Mouse (Mus musculus): ENCODE measurements around the gene Gzmm.

The Gzmm gene

DNA sequence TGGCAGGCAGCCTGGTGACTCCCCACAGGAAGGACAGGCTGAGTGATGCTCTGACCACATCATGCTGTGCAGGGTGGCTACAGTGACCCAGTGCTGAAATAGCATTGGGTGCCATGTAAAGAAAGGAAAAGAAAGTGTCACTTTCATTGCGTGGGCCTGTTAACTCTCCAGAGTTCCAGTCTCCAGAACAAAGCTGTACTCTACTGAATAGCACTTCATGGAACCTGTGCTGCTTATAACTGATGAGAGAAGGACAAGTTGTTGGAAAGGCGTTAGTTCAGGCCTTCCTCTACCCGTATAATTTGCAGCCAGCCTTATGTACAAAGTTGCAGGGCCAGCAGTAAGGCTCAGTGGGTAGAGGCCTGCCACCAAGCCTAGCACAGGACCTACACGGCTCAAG is at the start of gene Gzmm:
Gene Gzmm, plus strand, starts transcription at position 301 of the 400 bp plus-strand sequence.
- no peak for DNase-seq (ENCODE audit: low read depth)

DNA sequence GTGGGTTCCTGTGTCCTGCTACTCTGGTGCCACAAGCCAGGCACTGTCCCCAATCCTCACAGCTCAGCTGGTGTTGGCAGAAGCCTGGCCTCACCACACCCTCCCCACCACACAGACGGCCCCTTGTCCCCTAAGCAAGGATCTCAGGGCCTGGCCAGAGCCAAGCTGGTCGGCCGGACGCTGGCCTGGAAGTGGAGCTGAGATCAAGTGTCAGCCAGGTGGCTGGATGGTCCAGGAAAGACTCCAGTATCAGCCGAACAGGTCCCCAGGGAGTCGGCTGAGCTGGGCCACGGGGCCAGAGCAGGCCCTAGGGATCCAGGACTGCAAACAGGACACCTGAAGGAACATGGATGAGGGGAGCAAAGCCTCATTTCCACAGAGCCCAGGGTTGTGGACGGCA is 43.1 kb upstream of the Gzmm start, which contains the start of gene Odf3l2:
Gene Odf3l2, minus strand, starts transcription at position 28 of the 400 bp plus-strand sequence.
- DNase-seq (ENCODE audit: low read depth) = no peak

DNA sequence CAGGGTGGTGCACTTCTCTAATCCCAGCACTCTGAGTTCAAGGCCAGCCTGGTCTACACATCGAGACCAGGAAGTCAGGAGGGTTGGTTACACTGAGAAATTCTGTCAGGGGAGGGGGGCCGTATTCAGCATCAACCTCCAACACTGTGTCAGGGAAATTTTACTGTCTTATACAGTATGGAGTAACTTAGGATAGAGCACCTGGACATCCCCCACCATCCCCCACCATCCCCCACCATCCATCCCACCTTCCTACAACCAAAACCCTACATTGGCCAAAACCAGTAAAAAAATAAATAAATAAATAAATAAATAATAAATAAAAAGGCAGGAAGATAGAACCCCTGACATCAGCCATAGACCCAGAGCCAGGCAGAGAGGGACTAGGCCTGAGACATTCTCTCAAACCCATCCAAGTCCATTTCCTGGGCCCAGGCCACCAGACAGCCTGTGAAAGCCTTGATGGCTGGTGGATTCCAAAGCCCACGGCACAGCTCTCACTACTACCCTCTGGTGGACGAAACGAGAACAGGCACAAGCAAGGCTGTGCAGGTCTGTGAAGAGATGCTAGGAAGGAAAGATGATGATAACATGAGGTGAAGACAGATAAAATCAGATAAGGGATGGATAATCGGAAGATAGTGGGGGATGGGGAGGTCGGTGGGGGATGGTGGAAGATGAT is 39.6 kb upstream of the Gzmm start:
- DNase-seq (ENCODE audit: low read depth) = peak; percentile 82

DNA sequence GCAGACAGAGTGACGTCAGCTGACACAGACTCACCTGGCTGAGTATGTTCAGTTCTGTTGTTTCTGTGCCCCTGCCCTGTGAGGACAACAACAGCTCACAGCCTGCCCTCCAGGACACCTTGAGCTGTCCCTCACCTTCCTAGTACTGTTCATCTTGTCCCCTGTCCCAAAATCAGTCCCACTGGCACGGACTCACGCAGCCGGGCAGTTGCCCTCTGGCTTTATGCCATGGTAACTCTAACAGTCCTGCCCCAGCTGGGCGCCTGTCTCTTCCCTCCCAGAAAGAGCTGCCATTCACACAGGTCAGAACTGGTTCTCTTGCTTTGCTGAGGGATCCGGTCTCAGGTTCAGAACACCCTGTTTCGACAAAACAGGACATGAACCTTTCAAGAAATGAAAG is 36.0 kb upstream of the Gzmm start:
- no peak for DNase-seq (ENCODE audit: low read depth)

DNA sequence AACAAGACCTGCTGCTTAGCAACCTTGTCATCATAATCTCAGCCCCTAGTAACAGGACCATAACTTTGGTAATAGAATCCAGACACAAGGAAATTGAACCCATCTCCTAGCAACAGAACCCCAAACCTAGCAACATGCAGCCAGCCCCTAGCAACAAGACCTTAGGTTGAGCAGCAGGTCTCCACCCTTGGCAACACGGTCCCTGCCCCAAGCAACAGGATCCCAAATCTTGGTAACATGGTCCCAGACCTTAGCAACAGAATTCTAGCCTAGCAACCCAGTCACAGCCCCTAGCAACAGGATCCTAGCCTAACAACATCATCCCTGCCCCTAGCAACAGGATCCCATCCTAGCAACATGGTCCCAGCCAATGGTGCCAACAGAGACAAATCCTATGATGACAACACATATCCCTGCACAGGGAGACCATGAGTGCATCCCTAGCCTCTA is 33.8 kb upstream of the Gzmm start:
- DNase-seq (ENCODE audit: low read depth) = no peak

DNA sequence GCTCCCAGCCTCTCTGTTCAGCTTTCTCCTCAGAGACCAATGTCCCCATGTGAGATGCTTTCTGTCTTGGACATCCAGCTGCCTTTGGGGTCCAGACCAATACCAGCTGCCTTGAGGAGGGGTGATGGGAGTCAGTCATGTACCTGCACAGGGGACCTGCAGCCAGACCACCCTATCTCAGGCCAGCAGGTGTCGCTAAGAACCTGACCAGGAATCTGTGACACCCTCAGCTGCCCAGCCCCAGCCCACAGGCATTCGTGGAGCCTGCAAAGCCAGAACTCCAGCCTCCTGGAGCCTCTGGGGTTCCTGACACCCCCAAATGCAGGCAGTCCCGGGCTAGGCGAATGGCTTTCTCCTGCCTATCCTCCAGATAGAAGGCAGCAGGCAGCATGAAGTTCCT is 30.0 kb upstream of the Gzmm start:
- no peak for DNase-seq (ENCODE audit: low read depth)

DNA sequence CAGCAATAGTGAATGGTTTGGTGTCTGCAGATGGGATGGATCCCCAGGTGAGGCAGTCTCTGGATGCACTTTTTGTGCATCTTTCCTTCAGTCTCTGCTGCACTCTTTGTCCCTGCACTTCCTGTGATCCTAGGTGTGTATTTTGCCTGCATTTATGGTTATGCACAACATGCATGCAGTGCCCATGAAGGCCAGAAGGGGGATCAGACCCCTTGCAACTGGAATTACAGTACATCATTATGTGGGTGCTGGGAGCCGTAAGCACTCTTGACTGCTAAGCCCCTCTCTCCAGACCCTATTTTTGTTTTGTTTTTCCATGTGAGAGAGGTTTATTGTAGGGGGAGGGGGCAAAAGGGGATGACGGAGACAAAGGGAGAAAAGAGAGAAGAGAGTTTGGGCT is 28.5 kb upstream of the Gzmm start:
- DNase-seq (ENCODE audit: low read depth) = no peak

DNA sequence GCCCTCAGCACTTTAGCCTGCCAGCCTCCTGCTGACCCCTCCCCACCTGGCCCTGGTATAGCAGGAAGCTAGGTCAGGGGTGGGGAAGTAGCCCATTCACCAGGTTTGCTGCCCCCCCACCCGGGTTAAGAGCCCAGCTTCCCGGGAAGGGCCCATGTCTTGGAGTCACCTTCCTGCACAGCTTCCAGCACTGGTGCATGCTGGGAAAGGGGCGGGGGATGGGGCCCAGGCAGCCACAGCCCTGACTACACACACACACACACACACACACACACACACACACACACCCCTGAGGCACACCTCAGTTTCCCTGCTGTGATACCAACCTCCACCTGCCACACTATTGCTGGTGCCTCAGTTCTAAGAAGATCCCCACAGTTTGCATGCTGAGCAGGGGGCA is 27.0 kb upstream of the Gzmm start:
- DNase-seq (ENCODE audit: low read depth) = no peak

DNA sequence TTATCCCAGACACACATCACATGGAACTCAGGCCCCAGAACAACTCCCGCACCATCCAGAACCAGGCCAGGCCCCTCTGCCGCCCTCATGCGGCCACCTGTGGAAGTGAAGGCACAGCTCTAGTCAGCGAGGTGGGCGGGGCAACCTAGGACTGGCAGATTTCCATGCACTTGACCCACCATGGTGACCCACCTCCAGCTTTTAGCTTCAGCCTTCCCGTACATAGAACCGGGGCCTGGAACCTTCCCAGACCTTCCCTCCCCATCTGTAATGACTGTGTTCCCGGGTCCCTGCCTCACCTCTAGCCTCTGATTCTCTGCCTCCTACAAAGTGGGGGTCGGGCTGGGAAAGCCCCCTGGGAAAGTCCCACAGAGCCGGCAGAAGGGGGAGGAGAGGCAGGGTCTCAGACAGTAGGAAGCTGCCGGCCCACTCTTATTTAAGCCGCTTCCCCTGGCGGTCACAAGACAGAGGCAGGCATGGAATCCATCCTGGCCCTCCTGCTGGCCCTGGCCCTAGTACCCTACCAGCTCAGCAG is 24.6 kb upstream of the Gzmm start, which contains the start of gene Madcam1:
Gene Madcam1, plus strand, starts transcription at position 429 of the 535 bp plus-strand sequence.
- DNase-seq (ENCODE audit: low read depth) = peak; percentile 82

DNA sequence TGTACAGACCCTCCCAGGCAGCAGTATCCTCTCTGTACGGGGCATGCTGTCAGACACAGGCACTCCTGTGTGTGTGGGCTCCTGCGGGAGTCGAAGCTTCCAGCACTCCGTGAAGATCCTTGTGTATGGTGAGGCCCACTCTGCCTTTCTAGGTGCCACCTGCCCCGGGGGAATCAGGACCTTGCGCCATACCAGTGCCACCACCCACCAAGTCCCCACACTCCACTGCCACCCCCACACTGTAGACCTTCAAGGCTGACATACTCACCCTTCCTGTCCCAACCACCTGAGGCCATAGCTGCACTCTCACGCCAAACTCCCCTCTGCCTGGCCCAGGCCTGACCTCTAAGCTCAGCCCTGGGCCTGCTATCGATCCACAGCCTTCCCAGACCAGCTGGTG is 23.8 kb upstream of the Gzmm start:
- no peak for DNase-seq (ENCODE audit: low read depth)

DNA sequence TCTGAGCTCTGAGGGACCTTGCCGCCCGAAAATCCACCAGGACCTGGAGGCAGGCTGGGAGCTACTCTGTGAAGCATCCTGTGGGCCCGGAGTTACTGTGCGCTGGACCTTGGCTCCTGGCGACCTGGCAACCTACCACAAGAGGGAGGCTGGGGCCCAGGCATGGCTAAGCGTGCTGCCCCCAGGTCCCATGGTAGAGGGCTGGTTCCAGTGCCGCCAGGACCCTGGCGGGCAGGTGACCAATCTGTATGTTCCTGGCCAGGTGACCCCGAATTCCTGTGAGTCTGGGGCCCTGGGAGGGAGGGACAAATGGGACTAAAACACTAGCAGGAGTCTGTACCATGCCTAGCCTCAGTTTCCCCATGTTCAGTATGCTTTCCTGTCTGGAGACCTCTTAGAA is 22.3 kb upstream of the Gzmm start:
- DNase-seq (ENCODE audit: low read depth) = no peak

DNA sequence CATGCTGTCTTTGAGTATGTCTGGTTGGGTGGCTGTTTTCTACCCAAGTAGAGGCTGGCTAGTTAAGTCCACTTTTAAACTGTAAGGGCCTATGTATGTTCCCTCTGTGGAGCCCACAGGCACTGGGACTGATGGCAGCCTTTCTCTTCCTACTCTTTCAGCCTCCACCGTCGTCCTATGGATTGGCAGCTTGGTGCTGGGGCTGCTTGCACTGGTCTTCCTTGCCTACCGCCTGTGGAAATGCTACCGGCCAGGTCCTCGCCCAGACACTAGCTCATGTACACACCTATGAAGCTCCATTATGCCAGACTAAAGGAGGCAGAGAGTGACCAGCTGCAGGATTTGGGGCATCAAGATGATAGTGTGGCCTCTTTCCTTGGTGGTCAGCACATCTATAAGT is 20.7 kb upstream of the Gzmm start:
- DNase-seq (ENCODE audit: low read depth) = no peak

DNA sequence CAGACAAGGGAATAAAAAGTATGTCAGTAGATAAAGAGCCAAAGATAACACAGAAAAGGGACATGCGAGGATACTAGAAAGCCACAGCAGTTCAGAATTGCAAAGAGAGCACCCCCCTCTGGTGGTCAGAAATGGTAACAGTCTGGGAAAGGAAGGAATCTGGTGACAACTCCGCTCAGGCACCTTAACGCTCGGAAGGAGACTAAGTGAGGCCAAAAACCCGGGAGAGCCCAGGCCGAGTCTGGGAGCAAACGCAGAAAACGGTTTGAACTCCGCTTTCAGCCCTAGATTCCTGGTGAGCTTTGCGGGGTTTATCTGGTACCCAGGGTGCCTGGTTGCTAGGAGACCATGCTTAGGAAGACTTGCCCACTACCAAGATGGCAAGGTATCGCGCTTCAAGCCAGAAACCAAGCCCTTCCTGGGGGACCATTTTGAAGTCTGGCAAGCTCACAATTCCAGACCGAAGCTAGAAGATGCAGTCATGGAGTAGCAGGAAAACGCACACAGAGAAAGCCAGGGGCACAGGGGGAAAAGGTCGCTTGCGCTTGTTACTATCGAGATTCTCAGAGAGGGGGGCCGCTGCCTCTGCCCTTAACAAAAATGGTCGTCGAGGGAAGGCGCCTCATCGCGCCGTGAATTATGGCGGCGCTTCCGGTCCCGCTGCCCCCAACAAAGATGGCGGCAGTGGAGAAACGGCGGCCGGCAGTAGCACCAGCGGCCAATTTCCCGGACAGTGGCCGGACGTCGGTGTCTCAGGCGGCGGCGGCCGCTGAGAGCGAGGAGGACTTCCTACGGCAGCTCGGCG is 19.8 kb upstream of the Gzmm start, which contains the start of gene Tpgs1:
Gene Tpgs1, plus strand, starts transcription at position 599 of the 805 bp plus-strand sequence.
- DNase-seq (ENCODE audit: low read depth) = peak; percentile 96

DNA sequence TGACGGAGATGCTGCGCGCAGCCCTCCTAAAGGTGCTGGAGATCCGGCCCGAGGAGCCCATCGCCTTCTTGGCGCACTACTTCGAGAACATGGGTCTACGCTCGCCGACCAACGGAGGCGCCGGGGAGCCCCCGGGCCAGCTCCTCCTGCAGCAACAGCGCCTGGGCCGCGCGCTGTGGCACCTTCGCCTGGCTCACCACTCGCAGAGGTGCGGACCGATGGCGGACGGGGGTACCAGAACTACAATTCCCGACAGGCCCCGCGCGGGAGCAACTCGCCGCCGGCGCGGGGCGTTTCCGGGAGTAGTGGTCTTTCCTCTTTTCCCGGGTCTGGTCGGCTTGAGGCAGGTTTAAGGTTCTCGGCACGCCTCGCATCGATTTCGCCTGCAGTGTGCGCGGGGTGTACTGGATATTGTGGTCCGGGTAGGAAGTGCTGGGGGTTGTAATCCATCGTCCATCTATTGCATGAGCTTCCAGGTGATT is 19.2 kb upstream of the Gzmm start:
- DNase-seq (ENCODE audit: low read depth) = no peak

DNA sequence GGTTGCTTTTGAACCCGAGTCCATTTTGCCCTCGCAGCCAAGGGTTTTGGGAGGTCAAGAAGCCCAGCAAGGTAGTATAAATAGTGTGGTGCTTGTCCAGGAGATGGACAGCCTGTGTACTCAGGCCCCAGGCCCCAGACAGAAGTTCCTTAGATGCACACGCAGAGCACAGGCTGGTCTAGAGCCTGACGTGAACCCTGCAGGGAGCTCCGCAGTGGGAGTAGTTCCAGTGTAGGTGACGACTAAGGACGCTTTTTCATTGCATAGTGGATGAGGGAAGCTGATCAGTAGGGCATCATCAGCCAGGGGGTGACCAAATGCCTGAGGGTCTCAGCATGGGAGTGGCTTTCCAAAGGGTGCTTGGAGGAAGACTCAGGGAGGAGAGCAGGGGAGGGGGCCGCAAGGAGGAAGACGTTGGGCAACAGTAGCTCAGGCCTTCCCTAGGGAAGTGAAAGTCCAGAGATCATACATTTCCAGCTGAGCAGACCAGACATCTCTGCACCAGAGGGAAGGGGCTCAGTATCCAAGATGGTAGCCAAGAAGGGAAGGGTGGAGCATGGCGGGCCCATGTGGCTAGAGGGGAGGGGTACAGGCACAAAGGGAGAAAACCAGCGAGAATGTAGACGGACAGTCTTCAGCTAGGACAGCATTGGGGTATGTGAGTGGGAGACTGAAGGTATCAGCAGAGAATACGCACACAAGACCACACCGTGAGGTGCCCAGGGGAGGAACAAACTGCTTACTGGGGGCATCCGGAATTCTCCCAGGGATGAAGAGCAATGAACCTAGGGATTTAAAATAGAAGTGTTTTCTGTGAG is 18.5 kb upstream of the Gzmm start:
- DNase-seq (ENCODE audit: low read depth) = no peak

DNA sequence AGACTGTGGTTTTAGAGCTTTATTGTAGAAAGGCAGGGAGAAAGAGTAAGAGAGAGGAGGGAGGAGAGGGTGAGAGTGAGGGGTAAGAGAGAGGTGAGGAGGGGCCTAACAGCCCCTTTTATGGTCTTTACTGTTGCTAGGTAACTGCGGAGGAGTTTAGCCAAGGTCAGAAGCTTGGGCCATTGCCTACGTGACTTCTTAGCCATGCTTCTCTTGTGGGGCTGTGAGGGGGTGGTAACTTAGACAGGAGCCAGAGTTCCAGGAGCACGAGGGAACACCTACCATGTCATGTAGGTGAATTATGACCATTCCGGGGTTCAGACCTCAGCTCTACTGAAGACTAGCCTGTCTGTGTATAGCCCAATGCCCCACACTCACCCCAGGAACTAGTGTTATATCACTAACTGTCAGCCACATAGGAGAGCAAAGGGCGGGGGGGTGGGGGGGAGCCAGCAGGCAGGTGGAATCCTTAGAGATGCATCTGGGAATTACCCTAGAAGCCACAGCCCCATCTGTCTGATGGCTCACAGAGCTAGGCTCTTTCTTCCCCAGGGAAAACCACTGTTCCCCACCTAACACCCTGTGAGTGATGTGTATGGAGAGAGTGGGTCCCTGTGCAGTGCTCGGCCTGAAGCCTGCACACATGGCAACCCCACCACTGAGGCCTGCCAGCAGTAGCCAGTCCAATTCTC is 17.3 kb upstream of the Gzmm start:
- no peak for DNase-seq (ENCODE audit: low read depth)

DNA sequence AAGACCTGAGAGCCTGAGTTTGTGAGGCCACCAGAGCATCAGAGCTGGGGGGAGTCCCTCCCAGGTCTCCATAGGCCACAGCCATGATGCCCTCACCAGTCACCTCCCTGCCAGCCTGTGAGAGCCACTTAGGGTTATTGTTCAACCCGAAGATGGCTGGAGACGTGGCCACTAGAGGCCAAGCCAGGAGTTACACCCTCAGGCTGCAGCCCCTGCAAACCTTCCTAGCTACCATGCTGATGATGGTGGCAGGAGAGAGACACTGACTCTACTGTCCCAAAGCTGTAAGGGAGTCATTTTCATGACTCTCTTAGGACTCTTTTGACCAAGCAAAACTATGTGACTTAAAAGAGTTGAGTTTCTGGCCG is 16.7 kb upstream of the Gzmm start:
- no peak for DNase-seq (ENCODE audit: low read depth)

DNA sequence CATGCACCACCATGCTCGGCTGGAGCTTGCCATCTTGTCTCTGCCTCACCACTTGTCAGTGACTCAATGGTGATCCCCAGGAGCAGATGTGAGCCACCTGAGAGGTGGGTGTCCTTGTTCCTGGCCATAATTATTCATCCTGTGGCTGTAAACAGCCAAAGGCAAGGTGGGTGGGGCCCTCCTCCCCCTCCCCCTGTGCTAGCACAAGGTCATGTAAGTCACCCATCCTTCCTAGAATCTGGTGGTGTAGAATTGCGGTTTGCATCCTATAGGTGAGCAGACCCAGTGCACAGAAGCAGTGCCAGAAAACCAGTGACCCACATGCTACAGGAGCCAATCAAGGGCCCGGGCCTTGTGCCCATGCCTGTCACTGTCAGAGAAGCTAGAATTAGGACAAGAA is 15.8 kb upstream of the Gzmm start:
- DNase-seq (ENCODE audit: low read depth) = no peak

DNA sequence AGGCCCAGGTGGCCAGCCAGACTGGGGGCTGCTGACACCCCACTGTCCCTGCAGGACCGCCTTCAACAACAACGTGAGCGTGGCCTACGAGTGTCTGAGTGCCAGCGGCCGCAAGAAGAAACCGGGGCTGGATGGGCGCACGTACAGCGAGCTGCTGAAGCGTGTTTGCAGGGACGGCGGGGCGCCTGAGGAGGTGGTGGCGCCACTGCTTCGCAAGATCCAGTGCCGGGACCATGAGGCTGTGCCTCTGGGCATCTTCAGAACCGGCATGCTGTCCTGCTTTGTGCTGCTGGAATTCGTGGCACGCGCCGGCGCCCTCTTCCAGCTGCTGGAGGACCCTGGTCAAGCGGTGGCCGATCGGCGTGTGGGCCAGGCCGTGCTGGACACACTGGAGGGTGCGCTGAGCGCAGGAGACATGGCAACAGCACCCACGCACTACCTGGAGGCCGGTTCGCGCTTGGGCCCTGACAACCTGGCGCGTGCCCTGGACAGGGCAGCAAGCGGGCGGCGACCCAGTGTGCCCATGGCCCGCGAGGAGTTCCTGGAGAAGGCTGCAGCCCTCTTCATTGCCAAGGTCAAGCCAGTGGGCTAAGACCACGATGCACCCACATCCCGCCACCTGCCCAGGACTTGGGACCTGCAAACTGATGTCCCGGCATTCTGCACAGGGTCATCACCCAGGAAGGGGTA is 13.3 kb upstream of the Gzmm start:
- DNase-seq (ENCODE audit: low read depth) = no peak

DNA sequence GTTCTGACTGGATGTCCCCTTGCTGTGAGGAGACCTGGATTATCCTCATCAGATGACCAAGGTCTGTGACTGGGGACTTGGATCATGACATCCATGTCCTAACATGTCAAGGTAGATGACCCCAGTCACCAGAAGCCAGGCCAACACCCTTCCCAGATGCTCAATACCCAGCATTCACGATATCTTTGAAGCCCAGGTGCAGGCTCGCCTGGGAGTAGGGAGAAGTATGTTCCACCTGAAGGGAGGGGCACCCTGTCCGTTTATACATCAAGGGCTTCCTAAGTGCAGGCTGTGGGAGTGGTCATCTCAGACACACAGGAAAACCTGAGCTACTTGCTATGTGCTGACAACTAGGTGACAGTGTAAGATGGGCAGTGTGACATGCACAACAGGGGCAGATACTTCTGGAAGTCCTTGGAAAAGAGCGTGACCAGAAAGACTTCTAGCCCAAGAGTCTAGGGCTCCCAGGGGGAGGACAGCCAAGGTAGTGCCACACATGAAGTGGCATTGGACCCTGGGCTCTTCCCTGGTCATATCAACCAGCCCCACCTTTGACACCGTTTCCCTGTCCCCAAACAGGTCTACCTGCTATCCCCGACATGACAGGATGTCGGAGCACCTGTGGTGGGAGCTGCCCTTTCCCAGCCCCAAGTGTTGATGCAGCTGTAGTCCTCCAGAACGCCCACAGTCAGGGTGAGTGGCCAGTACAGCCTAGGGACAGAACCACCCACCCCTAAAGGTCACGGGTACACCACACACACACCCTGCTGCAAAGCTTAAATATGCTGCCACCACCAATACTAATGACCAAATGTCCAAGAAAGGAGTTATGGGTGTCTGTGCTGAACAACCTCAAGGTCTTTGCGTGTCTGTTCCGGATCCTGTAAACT is 8.0 kb upstream of the Gzmm start:
- peak; percentile 26 for DNase-seq (ENCODE audit: low read depth)

All from naive thymus-derived CD4-positive, alpha-beta T cell, adult 2 months (primary cell).